Mouse (Mus musculus) cortical plate, adult 2 months (tissue): ENCODE measurements around the gene Mrgpra6.
A peak's percentile ranks its signal among the peaks of the same experiment; 100 is the strongest.

Experiments used
- CTCF ChIP-seq: fragments of 200-500 bp; IDR thresholded peaks from 2 replicates; pipeline ENCODE4 v1.5.1; 2011; ENCODE audit warnings: mild to moderate bottlenecking, control low read depth, low read length; ENCODE audit not compliant: insufficient read depth; ENCODE audit errors: extremely low read depth
- POLR2A ChIP-seq: fragments of 200-500 bp; IDR thresholded peaks from 2 replicates; pipeline ENCODE4 v1.6.1; 2011; ENCODE audit warnings: mild to moderate bottlenecking, low read length, control low read depth; ENCODE audit not compliant: insufficient read depth; ENCODE audit errors: extremely low read depth

GRCm38 (mm10) chr7:47146034-47146812 is 58.5 kb downstream of the Mrgpra6 start:
- TF ChIP-seq CTCF (peak; percentile 65), POLR2A (no peak)
